Mouse (Mus musculus) bone marrow macrophage, adult 2 months (primary cell): ENCODE data around the gene Cntn2. TPM values are rescaled to one million over a fixed set of nuclear protein-coding genes. Genes with fewer than 3 reads are reported as not detected.

Experiments used
- H3K27ac ChIP-seq: 2 replicates; pipeline ENCODE4 v1.5.1; 2012; ENCODE audit warnings: low read depth, low read length; ENCODE audit not compliant: insufficient read depth
- H3K4me1 ChIP-seq: 2 replicates; pipeline ENCODE4 v1.6.1; 2012; ENCODE audit warnings: low read length; ENCODE audit not compliant: control insufficient read depth, insufficient read depth
- H3K4me3 ChIP-seq: 2 replicates; pipeline ENCODE4 v1.5.1; 2012; ENCODE audit warnings: mild to moderate bottlenecking, low read length, moderate library complexity; ENCODE audit not compliant: insufficient read depth
- CTCF ChIP-seq: IDR thresholded peaks from 2 replicates; pipeline ENCODE4 v1.5.1; 2012; ENCODE audit warnings: low read depth, mild to moderate bottlenecking, low read length, moderate library complexity
- POLR2A ChIP-seq: IDR thresholded peaks from 2 replicates; pipeline ENCODE4 v1.6.1; 2012; ENCODE audit warnings: mild to moderate bottlenecking, low read depth, low read length, borderline replicate concordance
- polyA plus RNA-seq: library from polyadenylated mRNA; stranded (reverse); fragments of >200 nt; gene quantifications from 2 replicates; pipeline ENCODE4 v1.2.4, GENCODE M21; 2012; ENCODE audit not compliant: missing spikeins, insufficient read depth, insufficient read length

Gene Cntn2
- polyA plus RNA-seq, 1 experiment = not detected

GRCm38 (mm10) chr1:132560907-132561700 lies 18.0 kb upstream of the Cntn2 start:
- Histone ChIP-seq H3K4me1 (peaks cover 6% of the 10 kb centered on the region), H3K4me3 (no peak overlapping the region), H3K27ac (no peak overlapping the region)
- TF ChIP-seq CTCF (no peak), POLR2A (no peak)

- Histone ChIP-seq H3K4me1 (no peaks in the 10 kb centered on the region), H3K4me3 (no peak overlapping the region), H3K27ac (no peak overlapping the region)
- no peak for TF ChIP-seq CTCF
- no peak for TF ChIP-seq POLR2A
These were observed 16.0 kb upstream of the Cntn2 start for GRCm38 (mm10) chr1:132559045-132559444.

GRCm38 (mm10) chr1:132557901-132558631 lies 15.0 kb upstream of the Cntn2 start:
- Histone ChIP-seq H3K4me3 (no peak overlapping the region), H3K4me1 (no peaks in the 10 kb centered on the region), H3K27ac (no peak overlapping the region)
- no peak for TF ChIP-seq POLR2A
- no peak for TF ChIP-seq CTCF

- H3K4me3 ChIP-seq = no peak overlapping the region
- TF ChIP-seq POLR2A (no peak), CTCF (no peak)
These were observed 733 bp upstream of the Cntn2 start for GRCm38 (mm10) chr1:132543789-132544188.

GRCm38 (mm10) chr1:132541824-132542599 lies 1.0 kb downstream of the Cntn2 start:
- Histone ChIP-seq H3K4me1 (no peaks in the 10 kb centered on the region), H3K4me3 (no peak overlapping the region), H3K27ac (no peak overlapping the region)
- no peak for TF ChIP-seq POLR2A
- TF ChIP-seq CTCF = no peak

More at GRCm38 (mm10) chr1:132543789-132544188, 733 bp upstream of the Cntn2 start:
- Histone ChIP-seq H3K4me1 (no peaks in the 10 kb centered on the region), H3K27ac (no peak overlapping the region)

- no peak for TF ChIP-seq POLR2A
These were observed 1.8 kb downstream of the Cntn2 start for GRCm38 (mm10) chr1:132541171-132541823.

GRCm38 (mm10) chr1:132540701-132541100 lies 2.4 kb downstream of the Cntn2 start:
- Histone ChIP-seq H3K4me3 (no peak overlapping the region), H3K27ac (no peak overlapping the region), H3K4me1 (no peaks in the 10 kb centered on the region)
- TF ChIP-seq POLR2A (no peak), CTCF (no peak)

More at GRCm38 (mm10) chr1:132541171-132541823, 1.8 kb downstream of the Cntn2 start:
- no peak overlapping the region for H3K4me3 ChIP-seq
- no peak overlapping the region for H3K27ac ChIP-seq
- no peaks in the 10 kb centered on the region for H3K4me1 ChIP-seq

- Histone ChIP-seq H3K4me1 (no peaks in the 10 kb centered on the region), H3K27ac (no peak overlapping the region)
- TF ChIP-seq CTCF (no peak), POLR2A (no peak)
These were observed 5.3 kb downstream of the Cntn2 start for GRCm38 (mm10) chr1:132537736-132538135.

GRCm38 (mm10) chr1:132536416-132536815 lies 6.6 kb downstream of the Cntn2 start:
- TF ChIP-seq CTCF (no peak), POLR2A (no peak)
- Histone ChIP-seq H3K4me3 (no peak overlapping the region), H3K27ac (no peak overlapping the region), H3K4me1 (no peaks in the 10 kb centered on the region)

More at GRCm38 (mm10) chr1:132537736-132538135, 5.3 kb downstream of the Cntn2 start:
- H3K4me3 ChIP-seq = no peak overlapping the region
